Mouse (Mus musculus) kidney, embryonic 14.5 days (tissue): ENCODE measurements at regions not wholly inside any gene's neighbourhood (a gene's known extent, or its start where the extent isn't known, plus 50 kb on each side); places are given as distances from the start of the nearest gene placed in this dataset.

ENCODE experiments used
- ATAC-seq: fragments of 200-750 bp; cut with Nextera tagmentation; 2 replicates; pipeline ENCODE4 v1.8.0; 2017; ENCODE audit warnings: moderate number of reproducible peaks, mild to moderate bottlenecking, moderate TSS enrichment, moderate library complexity; ENCODE audit not compliant: low FRiP score, low TSS enrichment
- H3K27ac ChIP-seq: fragments of 300-500 bp; sonication (generic); 2 replicates; pipeline ENCODE4 v1.5.1; 2014; ENCODE audit warnings: low read depth, mild to moderate bottlenecking, low read length, moderate library complexity, mixed read lengths
- H3K27me3 ChIP-seq: fragments of 300-500 bp; sonication (generic); 2 replicates; pipeline ENCODE4 v1.6.1; 2014; ENCODE audit warnings: mild to moderate bottlenecking, low read length; ENCODE audit not compliant: control insufficient read depth, insufficient read depth
- H3K36me3 ChIP-seq: fragments of 300-500 bp; sonication (generic); 2 replicates; pipeline ENCODE4 v1.6.1; 2014; ENCODE audit warnings: low read length, mixed read lengths; ENCODE audit not compliant: control insufficient read depth, insufficient read depth
- H3K4me1 ChIP-seq: fragments of 300-500 bp; sonication (generic); 2 replicates; pipeline ENCODE4 v1.6.1; 2014; ENCODE audit warnings: low read length, mixed read lengths; ENCODE audit not compliant: control insufficient read depth, insufficient read depth
- H3K4me2 ChIP-seq: fragments of 300-500 bp; sonication (generic); replicated peaks from 2 replicates; pipeline ENCODE4 v1.6.1; 2014; ENCODE audit warnings: low read depth, mild to moderate bottlenecking, low read length
- H3K4me3 ChIP-seq: fragments of 300-500 bp; sonication (generic); 2 replicates; pipeline ENCODE4 v1.5.1; 2014; ENCODE audit warnings: mild to moderate bottlenecking, low read length
- H3K9ac ChIP-seq: fragments of 300-500 bp; sonication (generic); 2 replicates; pipeline ENCODE4 v1.6.1; 2014; ENCODE audit warnings: low read depth, mild to moderate bottlenecking, low read length, moderate library complexity
- H3K9me3 ChIP-seq: fragments of 300-500 bp; sonication (generic); 2 replicates; pipeline ENCODE4 v1.6.1; 2016; ENCODE audit warnings: low read length; ENCODE audit not compliant: control insufficient read depth
- WGBS: fragments of 180-500 bp; shearing (Covaris S2); extraction: QIAGEN DNeasy Blood & Tissue Kit; methylation state at CpG from one replicate; pipeline ENCODE4 v1.1.7; 2014; 5-methylcytosine and 5-hydroxymethylcytosine counted together

DNA sequence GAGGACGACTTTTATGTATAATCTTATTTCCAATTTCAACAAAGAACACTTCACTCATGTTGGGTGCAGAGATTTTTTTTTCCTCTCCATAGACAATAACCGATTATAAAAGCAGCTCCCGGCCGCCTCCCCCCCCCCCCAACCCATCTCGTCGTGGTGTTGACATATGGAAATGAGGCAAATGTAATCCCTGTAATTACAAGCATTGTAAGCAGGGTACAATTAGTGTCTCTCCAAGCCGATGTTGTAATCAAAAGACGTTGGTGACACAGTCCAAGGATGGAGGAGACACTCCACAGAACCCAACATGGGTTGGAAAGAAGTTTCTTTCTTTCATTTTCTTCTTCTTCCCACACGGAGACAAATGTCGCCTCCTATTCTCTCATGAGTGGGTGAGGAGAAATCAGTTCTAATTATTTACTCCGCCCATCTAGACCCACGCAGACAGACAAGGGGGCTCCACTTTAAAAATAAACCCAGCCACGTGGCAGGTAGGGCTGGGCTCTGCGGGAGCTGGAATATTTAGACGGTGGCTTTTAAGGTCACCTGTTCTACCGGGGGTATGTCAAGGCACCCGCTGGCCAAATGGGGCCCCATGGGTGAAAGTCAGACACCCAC is 110.0 kb downstream of the Gm26897 start:
- Histone ChIP-seq H3K4me1 (no peaks in the 10 kb centered on the region), H3K4me3 (no peak overlapping the region), H3K36me3 (no peaks in the 10 kb centered on the region), H3K27me3 (no peaks in the 10 kb centered on the region), H3K27ac (no peak overlapping the region), H3K9me3 (no peaks in the 10 kb centered on the region), H3K9ac (no peak overlapping the region), H3K4me2 (no peak overlapping the region)
- WGBS: 52% methylated on average over 17 of the region's 17 CpGs
- ATAC-seq: no peak

DNA sequence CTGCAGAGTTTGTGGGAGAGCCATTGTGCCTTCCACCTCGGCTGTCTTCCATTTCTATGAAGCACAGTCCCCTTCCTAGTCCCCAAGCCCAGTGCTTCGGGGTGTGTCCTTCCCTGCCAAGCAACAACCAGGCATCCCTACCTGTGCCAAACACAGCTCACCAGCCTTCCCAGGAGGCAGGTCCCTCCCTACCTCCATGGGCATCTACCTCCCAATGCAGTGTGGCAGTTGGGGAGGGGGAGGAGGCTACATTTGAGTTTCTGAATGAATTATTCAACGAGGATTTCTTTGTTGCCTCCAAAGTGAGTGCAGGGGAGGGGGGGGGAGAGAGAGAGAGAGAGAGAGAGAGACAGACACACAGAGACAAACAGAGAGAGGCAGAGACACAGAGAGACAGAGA is 110.8 kb downstream of the Gm26897 start:
- no peaks in the 10 kb centered on the region for H3K4me1 ChIP-seq
- no peak overlapping the region for H3K27ac ChIP-seq
- no peak for ATAC-seq
- H3K36me3 ChIP-seq: no peaks in the 10 kb centered on the region
- H3K9ac ChIP-seq: no peak overlapping the region
- H3K4me2 ChIP-seq: no peak overlapping the region
- H3K9me3 ChIP-seq: no peaks in the 10 kb centered on the region
- WGBS: 43% methylated on average over 3 of the region's 3 CpGs
- H3K27me3 ChIP-seq: no peaks in the 10 kb centered on the region
- no peak overlapping the region for H3K4me3 ChIP-seq

DNA sequence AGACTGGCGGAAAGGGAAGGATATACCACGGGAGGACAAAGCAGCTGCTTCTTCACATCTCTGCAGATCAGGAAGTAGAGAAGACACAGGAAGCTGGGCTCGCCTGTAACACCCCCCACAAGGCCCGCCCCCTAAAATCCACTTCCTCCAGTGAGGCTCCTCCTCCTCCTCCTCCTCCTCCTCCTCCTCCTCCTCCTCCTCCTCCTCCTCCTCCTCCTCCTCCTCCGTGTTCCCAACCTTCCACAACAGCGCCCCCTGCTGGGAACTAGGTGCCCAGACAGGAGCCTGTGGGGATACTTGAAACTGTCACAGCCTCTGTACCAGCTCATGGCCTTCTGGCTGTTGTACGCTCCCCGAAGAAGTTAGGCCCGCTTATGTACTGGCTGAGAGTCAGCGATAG is 115.2 kb downstream of the Gm26897 start:
- no peaks in the 10 kb centered on the region for H3K4me1 ChIP-seq
- H3K4me2 ChIP-seq: no peak overlapping the region
- H3K27ac ChIP-seq: no peak overlapping the region
- H3K36me3 ChIP-seq: no peaks in the 10 kb centered on the region
- H3K4me3 ChIP-seq: no peak overlapping the region
- H3K27me3 ChIP-seq: no peaks in the 10 kb centered on the region
- no peak for ATAC-seq
- WGBS: 90% methylated on average over 8 of the region's 10 CpGs
- no peak overlapping the region for H3K9ac ChIP-seq
- no peaks in the 10 kb centered on the region for H3K9me3 ChIP-seq

DNA sequence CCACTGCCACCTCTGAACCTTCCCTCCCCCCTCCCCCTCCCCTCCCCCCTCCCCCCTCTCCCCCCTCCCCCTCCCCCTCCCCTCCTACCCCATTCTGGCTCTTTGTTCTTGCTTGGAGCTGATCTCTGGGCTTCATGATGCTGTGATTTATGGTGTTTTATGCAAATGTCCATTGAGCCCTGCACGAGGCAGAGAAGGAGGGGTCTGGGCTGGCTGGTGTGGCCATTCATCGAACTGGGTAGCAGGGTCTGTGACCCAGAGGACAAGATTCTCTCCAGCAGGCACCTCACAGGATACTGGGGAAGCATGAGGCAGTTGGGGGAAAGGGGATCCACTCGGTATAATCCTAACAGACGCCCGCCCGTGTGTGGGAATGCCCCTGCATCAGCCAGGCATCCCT is 119.0 kb downstream of the Gm26897 start:
- no peak for ATAC-seq
- H3K9ac ChIP-seq: no peak overlapping the region
- no peak overlapping the region for H3K4me3 ChIP-seq
- H3K9me3 ChIP-seq: no peaks in the 10 kb centered on the region
- H3K27me3 ChIP-seq: no peaks in the 10 kb centered on the region
- no peaks in the 10 kb centered on the region for H3K4me1 ChIP-seq
- no peaks in the 10 kb centered on the region for H3K36me3 ChIP-seq
- no peak overlapping the region for H3K4me2 ChIP-seq
- WGBS: 30% methylated on average over 6 of the region's 6 CpGs
- no peak overlapping the region for H3K27ac ChIP-seq

DNA sequence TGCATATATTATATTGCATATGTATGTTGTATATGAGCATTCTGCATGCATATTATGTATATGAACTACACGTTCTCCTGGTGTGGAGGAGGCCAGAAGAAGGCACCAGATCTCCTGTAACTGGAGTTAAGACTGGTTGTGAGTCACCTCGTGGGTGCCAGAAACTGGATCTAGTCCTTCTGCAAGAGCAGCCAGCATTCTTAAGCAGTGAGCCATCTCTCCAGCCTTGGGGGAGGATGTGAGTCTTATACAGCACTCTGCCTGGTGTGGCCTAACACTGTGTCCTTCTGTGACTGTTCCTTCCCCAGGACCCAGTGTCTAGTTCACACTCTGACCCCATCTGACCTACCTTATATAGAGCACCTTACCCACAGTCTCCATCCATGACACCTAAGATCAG is 121.6 kb downstream of the Gm26897 start:
- no peak overlapping the region for H3K9ac ChIP-seq
- 71% methylated on average over 2 of the region's 2 CpGs for WGBS
- H3K4me1 ChIP-seq: peaks cover 4% of the 10 kb centered on the region; the same call in 1 of the 2 replicates
- no peaks in the 10 kb centered on the region for H3K9me3 ChIP-seq
- no peak overlapping the region for H3K27ac ChIP-seq
- ATAC-seq: no peak
- H3K4me3 ChIP-seq: no peak overlapping the region
- H3K27me3 ChIP-seq: no peaks in the 10 kb centered on the region
- H3K36me3 ChIP-seq: no peaks in the 10 kb centered on the region
- no peak overlapping the region for H3K4me2 ChIP-seq

DNA sequence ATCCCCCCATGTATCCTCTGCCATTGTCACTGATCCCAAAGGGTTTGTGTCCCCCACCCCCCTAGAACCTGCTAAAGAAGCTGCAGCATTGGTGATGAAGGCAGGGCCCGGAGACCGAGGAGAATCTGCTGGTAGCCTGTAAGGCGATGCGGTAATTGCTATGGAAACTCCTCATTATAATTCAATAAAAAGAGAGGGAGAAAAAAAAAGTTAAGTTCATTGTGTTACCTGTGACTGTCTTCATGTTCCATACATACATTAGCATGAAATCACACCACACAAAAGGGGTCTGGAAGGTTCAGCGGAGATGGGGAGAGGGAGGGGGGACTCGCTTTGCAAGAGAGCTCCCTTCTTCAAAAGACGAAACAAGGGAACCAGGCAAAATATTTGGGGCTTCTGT is 123.5 kb downstream of the Gm26897 start:
- Histone ChIP-seq H3K4me3 (no peak overlapping the region), H3K36me3 (no peaks in the 10 kb centered on the region), H3K9ac (no peak overlapping the region), H3K9me3 (no peaks in the 10 kb centered on the region), H3K27me3 (no peaks in the 10 kb centered on the region), H3K4me1 (peaks cover 4% of the 10 kb centered on the region; the same call in 1 of the 2 replicates), H3K4me2 (no peak overlapping the region), H3K27ac (no peak overlapping the region)
- no peak for ATAC-seq
- 83% methylated on average over 7 of the region's 7 CpGs for WGBS

DNA sequence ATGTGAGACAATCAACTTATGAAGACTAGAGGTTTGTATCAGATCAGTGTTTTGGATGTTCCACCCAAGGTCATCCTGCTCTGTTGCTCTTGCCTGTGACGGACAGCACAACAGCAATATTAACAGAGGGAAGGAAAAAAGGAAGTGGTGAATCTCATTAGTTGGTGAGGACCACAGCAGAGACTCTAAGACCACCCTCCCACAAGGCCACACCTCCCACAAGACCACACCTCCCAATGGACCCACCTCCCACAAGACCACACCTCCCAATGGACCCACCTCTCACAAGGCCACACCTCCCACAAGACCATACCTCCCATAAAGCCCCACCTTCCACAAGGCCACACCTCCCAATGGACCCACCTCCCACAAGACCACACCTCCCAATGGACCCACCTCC is 126.7 kb downstream of the Gm26897 start:
- H3K27ac ChIP-seq: no peak overlapping the region
- H3K36me3 ChIP-seq: no peaks in the 10 kb centered on the region
- no peaks in the 10 kb centered on the region for H3K9me3 ChIP-seq
- H3K4me2 ChIP-seq: no peak overlapping the region
- 87% methylated on average over 1 of the region's 1 CpGs for WGBS
- peaks cover 4% of the 10 kb centered on the region; the same call in 1 of the 2 replicates for H3K4me1 ChIP-seq
- H3K4me3 ChIP-seq: no peak overlapping the region
- H3K9ac ChIP-seq: no peak overlapping the region
- no peak for ATAC-seq
- H3K27me3 ChIP-seq: no peaks in the 10 kb centered on the region

DNA sequence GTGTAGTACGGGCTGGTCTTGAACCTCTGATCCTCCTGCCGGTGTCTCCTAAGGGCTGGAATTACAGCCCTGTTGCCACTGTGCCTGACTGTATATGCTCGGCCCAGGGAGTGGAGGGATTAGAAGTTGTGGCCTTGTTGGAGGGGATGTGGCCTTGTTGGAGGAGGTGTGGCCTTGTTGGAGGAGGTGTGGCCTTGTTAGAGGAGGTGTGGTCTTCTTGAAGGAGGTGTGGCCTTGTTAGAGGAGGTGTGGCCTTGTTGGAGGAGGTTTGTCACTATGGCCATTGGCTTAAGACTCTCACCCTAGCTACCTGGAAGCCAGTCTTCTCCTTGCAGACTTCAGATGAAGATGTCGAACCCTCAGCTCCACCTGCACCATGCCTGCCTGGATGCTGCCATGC is 128.6 kb downstream of the Gm26897 start:
- H3K9me3 ChIP-seq: no peaks in the 10 kb centered on the region
- H3K9ac ChIP-seq: no peak overlapping the region
- peaks cover 4% of the 10 kb centered on the region; the same call in 1 of the 2 replicates for H3K4me1 ChIP-seq
- H3K27ac ChIP-seq: no peak overlapping the region
- no peak for ATAC-seq
- no peak overlapping the region for H3K4me2 ChIP-seq
- H3K36me3 ChIP-seq: no peaks in the 10 kb centered on the region
- 97% methylated on average over 4 of the region's 4 CpGs for WGBS
- H3K27me3 ChIP-seq: 0 out of 2 replicates have a peak, but pooled peaks cover 4% of the 10 kb centered on the region
- H3K4me3 ChIP-seq: no peak overlapping the region

DNA sequence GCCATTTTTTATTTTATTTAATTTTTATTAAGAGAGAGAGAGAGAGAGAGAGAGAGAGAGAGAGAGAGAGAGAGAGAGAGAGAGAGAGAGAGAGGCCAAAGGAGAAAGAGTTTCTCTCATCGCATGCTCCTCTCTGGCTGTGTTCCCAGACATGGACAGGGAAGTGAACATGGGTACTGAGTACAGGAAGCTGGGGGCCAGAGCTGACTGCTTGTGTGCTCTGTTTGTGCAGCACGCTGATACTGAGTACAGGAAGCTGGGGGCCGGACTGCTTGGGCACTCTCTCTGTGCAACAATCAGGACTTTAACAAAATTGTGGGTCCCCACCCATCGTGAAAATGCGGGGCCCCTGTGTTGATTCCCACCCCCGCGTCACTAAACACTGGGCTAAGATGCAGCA is 130.2 kb downstream of the Gm26897 start:
- Histone ChIP-seq H3K27ac (no peak overlapping the region), H3K27me3 (0 out of 2 replicates have a peak, but pooled peaks cover 4% of the 10 kb centered on the region), H3K9ac (no peak overlapping the region), H3K4me2 (no peak overlapping the region), H3K36me3 (no peaks in the 10 kb centered on the region), H3K4me1 (no peaks in the 10 kb centered on the region), H3K4me3 (no peak overlapping the region), H3K9me3 (no peaks in the 10 kb centered on the region)
- ATAC-seq: no peak
- WGBS: 54% methylated on average over 7 of the region's 7 CpGs
